Mouse (Mus musculus) layer of hippocampus, postnatal 25 days (tissue): ENCODE data around the gene Sh3bp5. TPM values are rescaled to one million over a fixed set of nuclear protein-coding genes. Genes with fewer than 3 reads are reported as not detected.

Experiments used
- DNase-seq, 2 experiments: peaks; one replicate each; pipeline ENCODE4 v3.0.0; 2022; ENCODE audit warnings: mixed read lengths in 2 of 2, low spot score in 1 of 2; ENCODE audit errors: extremely low spot score in 1 of 2
- total RNA-seq, 2 experiments: library from RNA; stranded (reverse); gene quantifications; 2 replicates each; pipeline ENCODE4 v1.2.3; 2021

The Sh3bp5 gene
- total RNA-seq, 2 experiments from 2014 or later = 135 to 147 TPM

GRCm38 (mm10) chr14:31365350-31365749, 70.5 kb downstream of the Sh3bp5 start:
- DNase-seq = peak in 1 of 2 experiments; percentile 84

GRCm38 (mm10) chr14:31364589-31364988, 71.3 kb downstream of the Sh3bp5 start:
- DNase-seq = no peak

GRCm38 (mm10) chr14:31362236-31362635, 73.6 kb downstream of the Sh3bp5 start:
- DNase-seq = no peak

- no peak for DNase-seq
These were observed 90.5 kb downstream of the Sh3bp5 start for GRCm38 (mm10) chr14:31345367-31345766.

- no peak for DNase-seq
These were observed 92.6 kb downstream of the Sh3bp5 start for GRCm38 (mm10) chr14:31343241-31343640.

- no peak for DNase-seq
These were observed 97.9 kb downstream of the Sh3bp5 start for GRCm38 (mm10) chr14:31337947-31338346.

- no peak for DNase-seq
These were observed 98.5 kb downstream of the Sh3bp5 start for GRCm38 (mm10) chr14:31337406-31337805.

- DNase-seq = peak; percentile 98
These were observed 99.3 kb downstream of the Sh3bp5 start, which contains the start of gene Capn7 for GRCm38 (mm10) chr14:31336369-31337155. Gene Capn7 (plus strand): TSS chr14:31336638.

GRCm38 (mm10) chr14:31335765-31336164, 100.1 kb downstream of the Sh3bp5 start:
- DNase-seq = no peak

GRCm38 (mm10) chr14:31330957-31331356, 104.9 kb downstream of the Sh3bp5 start:
- DNase-seq = no peak

- no peak for DNase-seq
These were observed 106.1 kb downstream of the Sh3bp5 start for GRCm38 (mm10) chr14:31329741-31330140.

GRCm38 (mm10) chr14:31327681-31328080, 108.2 kb downstream of the Sh3bp5 start:
- no peak for DNase-seq

- no peak for DNase-seq
These were observed 108.7 kb downstream of the Sh3bp5 start for GRCm38 (mm10) chr14:31327196-31327595.

GRCm38 (mm10) chr14:31326770-31327169, 109.1 kb downstream of the Sh3bp5 start:
- no peak for DNase-seq

- no peak for DNase-seq
These were observed 110.3 kb downstream of the Sh3bp5 start for GRCm38 (mm10) chr14:31325551-31325950.

GRCm38 (mm10) chr14:31324851-31325250, 111.0 kb downstream of the Sh3bp5 start:
- DNase-seq = no peak

GRCm38 (mm10) chr14:31323849-31324792, 111.8 kb downstream of the Sh3bp5 start, which contains the start of gene Dnah1:
Gene Dnah1 (minus strand): TSS chr14:31323896.
- DNase-seq = peak in 1 of 2 experiments; percentile 26

GRCm38 (mm10) chr14:31323189-31323588, 112.7 kb downstream of the Sh3bp5 start:
- no peak for DNase-seq

GRCm38 (mm10) chr14:31322191-31322590, 113.7 kb downstream of the Sh3bp5 start:
- no peak for DNase-seq

GRCm38 (mm10) chr14:31321181-31321580, 114.7 kb downstream of the Sh3bp5 start:
- no peak for DNase-seq

GRCm38 (mm10) chr14:31319546-31319945, 116.3 kb downstream of the Sh3bp5 start:
- no peak for DNase-seq
